Mouse (Mus musculus): ENCODE measurements around the gene Crybg1. TPM values are rescaled to one million over a fixed set of nuclear protein-coding genes. Genes with fewer than 3 reads are reported as not detected.
A peak's percentile ranks its signal among the peaks of the same experiment; 100 is the strongest.
"Not testable (repeated sequence)": the region's sequence is repeated elsewhere in the genome, so short reads cannot be mapped to it uniquely, and the experiment has no call there.

Gene Crybg1
- total and polyA plus RNA-seq, 3 experiments = 0.73 to 1.2 (median 0.98) TPM

- no peak for DNase-seq
Observed at GRCm38 (mm10) chr10:44006815-44007214, 141.8 kb downstream of the Crybg1 start.

DNA sequence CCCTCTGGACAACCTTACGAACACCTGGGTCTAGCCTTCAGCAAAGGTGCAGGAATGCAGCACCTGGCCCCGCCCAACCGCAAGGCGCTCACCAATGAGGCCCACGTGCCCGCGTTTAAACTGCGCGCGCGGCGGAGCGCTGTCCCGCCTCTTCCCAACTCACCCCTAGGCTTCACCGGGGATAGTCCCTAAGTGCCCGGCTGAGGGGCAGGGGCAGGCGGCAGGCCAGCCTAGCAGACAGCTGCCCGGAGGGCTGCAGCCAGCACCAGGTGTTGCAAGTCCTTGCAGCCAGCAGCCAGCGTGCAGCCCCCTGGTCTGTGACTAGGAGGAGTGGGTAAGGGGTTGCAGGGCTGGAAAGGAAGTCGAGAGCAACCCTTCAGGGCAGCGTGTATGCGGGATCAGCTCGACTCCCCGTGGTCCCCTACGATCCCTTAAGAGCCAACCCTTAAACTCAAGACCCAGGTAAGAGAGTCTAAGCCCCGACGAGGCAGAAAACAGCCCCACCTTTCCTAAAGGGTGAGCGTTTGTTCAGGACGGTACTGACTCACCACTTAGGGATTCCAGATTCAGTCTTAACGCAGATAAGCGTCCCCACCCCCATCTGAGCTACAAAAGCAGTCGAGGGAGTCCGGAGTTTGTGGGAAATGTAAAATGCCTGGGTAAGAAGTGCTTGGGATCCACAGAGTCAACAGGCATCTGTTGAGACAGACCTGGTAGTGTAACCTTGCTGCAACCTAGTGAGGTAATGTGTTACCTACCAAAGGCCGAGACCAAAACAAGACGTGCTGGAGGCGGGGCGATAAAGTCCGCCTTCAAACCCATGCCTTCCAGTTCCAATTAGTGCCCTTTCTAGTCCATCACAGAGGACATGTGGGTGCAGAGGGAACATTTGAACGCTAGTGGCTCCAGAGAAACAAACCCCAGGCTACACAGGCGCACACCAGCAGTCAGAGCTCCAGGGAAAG, 142.7 kb downstream of the Crybg1 start:
- peak; percentile 48 for DNase-seq

DNA sequence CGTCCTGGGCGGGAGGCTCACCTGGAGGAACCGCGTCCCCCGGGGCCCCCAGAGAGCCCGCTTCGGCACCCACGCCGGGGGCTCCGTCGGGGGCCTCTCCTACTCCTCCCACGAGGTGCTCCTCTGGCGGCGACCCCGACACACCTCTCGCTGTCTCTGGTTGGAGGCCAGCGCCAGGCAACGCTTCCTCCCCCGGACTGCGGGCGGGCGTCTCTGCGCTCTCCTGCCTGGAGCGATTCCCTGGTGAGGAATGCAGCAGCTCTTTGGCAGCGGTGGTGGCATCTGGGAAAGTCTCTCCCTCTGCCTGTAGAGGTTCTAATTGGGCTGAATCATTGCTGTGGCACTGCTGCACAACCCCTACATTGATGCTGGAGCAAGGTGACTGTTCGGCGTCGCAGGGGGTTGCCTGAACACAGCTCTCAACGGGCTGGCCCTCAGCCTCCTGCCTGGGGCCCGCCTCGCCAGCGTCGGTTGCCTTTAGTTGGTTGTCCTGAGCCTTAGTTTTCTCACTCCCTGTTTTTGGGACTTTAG, 144.4 kb downstream of the Crybg1 start:
- peak; percentile 38 for DNase-seq

GRCm38 (mm10) chr10:44003551-44004151, 145.0 kb downstream of the Crybg1 start:
- peak; percentile 80 for DNase-seq

- no peak for DNase-seq
Observed at GRCm38 (mm10) chr10:44002995-44003524, 145.6 kb downstream of the Crybg1 start.

DNA sequence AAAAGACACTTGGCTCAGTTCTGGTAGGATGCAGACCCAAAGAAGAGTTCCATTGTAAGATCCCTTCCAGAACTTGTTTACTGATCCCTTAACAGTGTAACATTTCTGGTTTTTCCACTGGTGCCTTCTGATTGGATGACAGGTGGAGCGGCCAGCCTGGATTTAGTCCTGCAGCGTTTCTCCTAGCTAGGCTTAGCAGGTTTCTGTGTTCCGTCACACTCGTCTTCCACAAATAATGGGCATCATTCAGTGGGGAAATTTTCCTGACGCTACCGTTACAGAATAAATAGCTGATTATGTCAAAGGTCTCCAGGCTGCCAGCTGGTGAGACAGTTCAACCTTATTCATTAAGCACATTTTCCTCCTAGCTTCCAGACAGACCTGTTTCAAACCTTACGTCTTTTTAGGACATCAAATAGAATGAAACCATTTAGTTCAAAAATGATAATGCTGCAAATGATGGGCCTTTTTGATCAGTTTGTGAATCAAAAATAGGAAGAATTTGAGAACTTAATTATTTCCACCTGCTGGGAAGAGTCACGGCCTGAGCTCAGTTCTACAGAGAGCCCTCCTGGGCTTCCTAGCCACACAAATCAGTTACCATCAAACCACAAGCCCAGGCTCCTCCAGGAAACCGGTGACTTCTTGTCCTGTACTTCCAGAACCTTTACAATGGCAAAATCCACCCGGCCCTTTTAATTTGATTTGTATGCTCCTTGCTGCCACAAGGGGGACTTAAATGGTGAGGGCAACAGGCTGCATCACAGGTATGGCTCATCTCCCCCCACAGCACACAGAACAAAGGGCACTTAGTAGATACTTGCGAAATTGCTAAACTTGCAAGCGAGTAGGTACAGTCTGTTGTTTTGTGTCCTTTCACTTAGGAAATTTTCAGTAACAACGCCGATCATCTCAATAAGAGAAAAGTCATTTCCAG, 146.4 kb downstream of the Crybg1 start:
- DNase-seq = peak; percentile 27

GRCm38 (mm10) chr10:44000156-44000865, 148.3 kb downstream of the Crybg1 start:
- no peak for DNase-seq

- DNase-seq = no peak
Observed at GRCm38 (mm10) chr10:43998503-43999082, 150.1 kb downstream of the Crybg1 start.

DNA sequence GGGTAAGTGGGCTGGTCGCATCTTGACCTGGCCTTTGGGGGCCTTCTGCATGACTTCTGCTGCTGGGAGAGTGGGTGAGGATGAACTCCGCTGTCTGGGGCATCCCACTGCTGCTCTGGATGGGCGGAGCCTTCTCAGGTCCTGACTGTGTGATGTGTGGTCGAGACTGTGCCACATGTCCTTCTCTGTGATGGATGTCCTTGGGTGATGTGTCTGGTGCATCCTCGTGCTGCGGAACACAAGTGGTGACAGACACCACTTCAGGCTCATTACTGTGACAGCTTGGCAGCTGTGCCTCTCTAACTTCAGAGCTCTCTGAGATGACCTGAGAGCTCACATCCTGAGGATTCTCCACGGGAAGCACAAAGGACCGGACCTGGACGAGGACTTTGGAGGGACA, 150.6 kb downstream of the Crybg1 start:
- DNase-seq = no peak

- no peak for DNase-seq
Observed at GRCm38 (mm10) chr10:43997276-43997675, 151.4 kb downstream of the Crybg1 start.

GRCm38 (mm10) chr10:43995858-43996650, 152.6 kb downstream of the Crybg1 start:
- no peak for DNase-seq

- DNase-seq = peak; percentile 21
Observed at GRCm38 (mm10) chr10:43993198-43993597, 155.5 kb downstream of the Crybg1 start.

- no peak for DNase-seq
Observed at GRCm38 (mm10) chr10:43992506-43992905, 156.1 kb downstream of the Crybg1 start.

GRCm38 (mm10) chr10:43991268-43991667, 157.4 kb downstream of the Crybg1 start:
- no peak for DNase-seq

DNA sequence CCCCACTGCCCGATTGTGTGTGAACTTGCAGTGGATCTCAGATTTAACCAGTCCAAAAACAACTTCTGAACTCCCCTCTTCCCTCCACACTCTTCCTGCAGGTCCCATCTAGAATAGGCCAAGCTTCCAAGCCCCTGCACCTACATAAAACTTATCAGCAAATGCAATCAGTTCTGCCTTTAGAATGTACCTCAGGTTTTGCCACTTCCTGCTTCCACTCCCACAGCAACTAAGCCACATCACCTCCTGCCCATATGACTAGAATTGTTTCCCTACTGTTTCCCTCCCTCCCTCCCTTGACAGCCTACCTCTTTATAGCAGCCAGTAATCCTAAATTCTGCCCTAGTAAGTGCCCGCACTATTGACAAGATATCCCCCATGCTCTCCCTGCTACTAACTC, 164.8 kb downstream of the Crybg1 start:
- DNase-seq = no peak

DNA sequence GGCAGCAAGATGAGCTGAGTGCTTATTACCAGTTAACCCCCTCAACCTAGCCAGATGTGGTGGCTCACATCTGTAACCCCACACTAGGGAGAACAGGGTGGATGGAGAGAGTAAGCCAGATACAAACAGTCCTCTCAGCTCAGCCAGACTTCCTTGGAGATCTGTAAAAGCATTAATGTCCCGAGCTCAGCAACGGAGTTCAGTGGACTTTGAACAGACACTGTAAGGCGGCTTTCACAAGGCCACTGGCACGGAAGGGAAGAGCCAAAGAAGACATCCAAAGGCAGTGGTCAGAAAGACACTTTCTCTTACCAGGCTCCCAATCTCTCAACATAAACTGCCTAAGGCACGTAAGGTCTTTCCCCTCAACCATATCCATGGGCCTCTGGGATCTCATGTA, 165.4 kb downstream of the Crybg1 start:
- DNase-seq = no peak

- no peak for DNase-seq
Observed at GRCm38 (mm10) chr10:43982470-43982869, 166.2 kb downstream of the Crybg1 start.

DNA sequence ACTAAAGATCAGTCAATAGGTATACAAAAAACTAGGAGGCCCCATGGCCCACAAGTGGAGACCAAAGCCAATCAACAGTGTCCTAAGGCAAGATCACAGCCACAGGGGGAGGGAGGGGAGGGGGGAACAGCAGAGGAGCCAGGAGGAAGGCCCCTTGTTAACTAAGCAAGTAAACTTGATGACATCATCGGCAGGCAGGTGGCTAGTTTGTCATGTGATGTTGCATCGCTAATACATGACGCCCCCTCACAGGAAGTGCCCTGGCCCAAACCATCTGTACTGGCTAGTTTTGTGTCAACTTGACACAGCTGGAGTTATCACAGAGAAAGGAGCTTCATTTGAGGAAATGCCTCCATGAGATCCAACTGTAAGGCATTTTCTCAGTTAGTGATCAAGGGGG, 167.9 kb downstream of the Crybg1 start:
- DNase-seq = not testable (repeated sequence)

DNA sequence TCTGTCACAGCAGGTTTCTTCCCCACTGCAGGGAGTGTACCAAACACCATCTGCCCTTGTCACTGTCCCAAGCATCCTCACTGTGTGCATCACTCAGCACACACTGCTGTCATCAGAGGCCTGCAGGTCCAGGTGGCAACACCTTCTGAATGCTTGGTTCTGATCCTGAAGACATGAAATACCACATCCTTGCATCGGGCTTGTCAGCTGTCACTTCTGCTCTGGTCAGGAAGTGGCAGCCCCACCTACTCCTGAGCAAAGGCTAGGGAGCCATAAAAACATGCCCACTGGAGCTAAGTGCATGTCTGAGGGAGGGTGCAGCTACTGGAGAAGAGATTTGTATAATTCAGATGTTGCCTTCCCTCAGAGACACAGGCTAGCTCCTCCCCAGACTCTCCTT, 168.6 kb downstream of the Crybg1 start:
- no peak for DNase-seq

GRCm38 (mm10) chr10:43977353-43977752, 171.3 kb downstream of the Crybg1 start:
- DNase-seq = peak; percentile 30

Data from adrenal gland, adult 2 months (tissue).